Mouse (Mus musculus): ENCODE data around the gene 1700030K09Rik. TPM values are rescaled to one million over a fixed set of nuclear protein-coding genes. Genes with fewer than 3 reads are reported as not detected.

The 1700030K09Rik gene
- polyA plus RNA-seq, 1 experiment, result 9.5 TPM

DNA sequence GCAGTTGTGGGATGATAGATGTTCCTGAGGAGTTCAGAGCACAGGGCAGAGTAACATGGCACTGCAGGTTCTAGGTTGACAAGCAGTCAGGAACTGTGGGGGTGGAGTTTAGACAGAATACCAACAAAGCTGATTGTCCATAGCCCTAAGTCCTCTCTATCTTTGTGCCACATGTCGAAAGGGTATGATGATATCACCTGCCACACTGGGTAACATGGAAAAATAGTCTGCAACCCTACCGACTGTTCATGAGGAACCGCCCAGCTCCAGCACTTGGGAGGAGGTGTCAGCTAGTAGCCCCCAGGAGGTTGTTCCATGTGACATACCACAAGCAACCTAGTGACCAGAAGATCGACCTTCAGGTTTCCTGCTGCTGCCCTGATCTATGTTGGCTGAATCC is 54.8 kb downstream of the 1700030K09Rik start:
- Histone ChIP-seq H3K4me1 (replicated peaks; ENCODE audit: control insufficient read depth, insufficient read depth, low read length) (peaks cover under 1% of the 10 kb centered on the region; the same call in 1 of the 2 replicates), H3K36me3 (ENCODE audit: control insufficient read depth, insufficient read depth, low read length) (peaks cover 12% of the 10 kb centered on the region), H3K27ac (ENCODE audit: control insufficient read depth, insufficient read depth, low read length) (no peak overlapping the region), H3K4me3 (ENCODE audit: control insufficient read depth, insufficient read depth, low read length) (no peak overlapping the region), H3K27me3 (ENCODE audit: control insufficient read depth, insufficient read depth, low read length) (no peaks in the 10 kb centered on the region)
- TF ChIP-seq POLR2A (IDR thresholded peaks at IDR 0.05; ENCODE audit: control insufficient read depth, extremely low read depth, insufficient read depth, low read length, poor library complexity) (no peak), CTCF (IDR thresholded peaks at IDR 0.05; ENCODE audit: borderline replicate concordance, control insufficient read depth, extremely low read depth, insufficient read depth, low read length, poor library complexity) (no peak)
- no peak for DNase-seq
- WGBS, result 89% methylated on average over 4 of the region's 4 CpGs

DNA sequence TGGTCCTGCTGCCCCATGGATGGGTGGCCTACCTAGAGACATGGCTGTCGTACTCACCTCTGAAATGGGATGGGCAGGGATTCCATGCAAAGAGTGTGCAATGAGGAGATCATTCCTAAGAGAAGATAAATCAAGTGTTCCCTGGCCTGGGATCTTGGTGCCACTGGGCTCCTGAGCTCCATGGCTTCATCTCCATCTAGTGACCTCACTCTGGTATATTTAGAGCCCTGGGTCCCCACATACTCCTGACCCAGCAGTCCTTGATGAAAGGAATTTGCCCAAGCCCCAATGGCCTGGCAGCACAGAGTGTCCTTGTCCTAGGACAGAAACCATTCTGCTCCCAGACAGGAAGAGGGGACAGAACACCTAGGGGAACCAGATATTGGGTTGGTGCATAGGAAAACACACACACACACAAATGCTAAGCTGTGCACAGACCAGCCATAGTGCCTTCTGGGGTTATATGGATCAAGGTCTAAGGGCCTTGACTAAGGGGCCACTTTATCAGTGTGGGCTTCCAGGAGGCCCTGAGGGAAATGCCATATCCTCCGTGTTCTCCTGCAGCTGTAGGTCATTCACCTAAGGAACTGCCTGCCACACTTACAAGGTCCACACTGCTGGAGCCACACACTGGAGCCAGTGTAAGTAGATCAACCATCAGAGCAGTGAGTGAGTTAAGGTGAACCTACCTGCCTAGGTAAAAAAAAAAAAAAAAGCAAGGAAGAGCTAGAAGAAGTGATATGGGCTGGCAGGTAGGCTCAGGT is 56.0 kb downstream of the 1700030K09Rik start:
- Histone ChIP-seq H3K27me3 (ENCODE audit: control insufficient read depth, insufficient read depth, low read length) (no peaks in the 10 kb centered on the region), H3K36me3 (ENCODE audit: control insufficient read depth, insufficient read depth, low read length) (peaks cover 12% of the 10 kb centered on the region), H3K4me1 (replicated peaks; ENCODE audit: control insufficient read depth, insufficient read depth, low read length) (peaks cover 8% of the 10 kb centered on the region), H3K4me3 (ENCODE audit: control insufficient read depth, insufficient read depth, low read length) (no peak overlapping the region), H3K27ac (ENCODE audit: control insufficient read depth, insufficient read depth, low read length) (no peak overlapping the region)
- DNase-seq, result no peak
- TF ChIP-seq POLR2A (IDR thresholded peaks at IDR 0.05; ENCODE audit: control insufficient read depth, extremely low read depth, insufficient read depth, low read length, poor library complexity) (no peak), CTCF (IDR thresholded peaks at IDR 0.05; ENCODE audit: borderline replicate concordance, control insufficient read depth, extremely low read depth, insufficient read depth, low read length, poor library complexity) (no peak)
- 95% methylated on average over 2 of the region's 2 CpGs for WGBS

DNA sequence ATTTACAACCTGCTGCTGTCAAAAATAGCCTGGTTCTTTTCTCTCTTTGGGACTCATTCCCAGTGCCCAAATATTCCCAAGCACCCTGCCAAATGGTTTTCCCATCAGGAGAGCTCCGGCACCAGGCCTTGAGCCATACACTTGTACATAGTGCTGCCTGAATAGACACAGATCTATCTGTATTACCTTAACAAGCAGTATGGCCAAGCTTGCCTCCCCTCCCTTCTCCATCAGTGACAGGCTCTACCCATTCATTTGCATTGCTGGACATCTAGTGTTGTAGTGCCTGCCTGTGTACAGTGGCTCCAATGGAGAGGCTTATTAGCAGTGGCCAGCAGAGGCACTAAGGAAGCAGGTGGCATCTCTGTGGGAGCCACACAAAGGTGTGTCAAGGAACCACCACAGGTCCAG is 56.8 kb downstream of the 1700030K09Rik start:
- 93% methylated on average over 1 of the region's 1 CpGs for WGBS
- Histone ChIP-seq H3K36me3 (ENCODE audit: control insufficient read depth, insufficient read depth, low read length) (peaks cover 10% of the 10 kb centered on the region), H3K27ac (ENCODE audit: control insufficient read depth, insufficient read depth, low read length) (no peak overlapping the region), H3K27me3 (ENCODE audit: control insufficient read depth, insufficient read depth, low read length) (no peaks in the 10 kb centered on the region), H3K4me1 (replicated peaks; ENCODE audit: control insufficient read depth, insufficient read depth, low read length) (peaks cover 9% of the 10 kb centered on the region), H3K4me3 (ENCODE audit: control insufficient read depth, insufficient read depth, low read length) (no peak overlapping the region)
- TF ChIP-seq POLR2A (IDR thresholded peaks at IDR 0.05; ENCODE audit: control insufficient read depth, extremely low read depth, insufficient read depth, low read length, poor library complexity) (no peak), CTCF (IDR thresholded peaks at IDR 0.05; ENCODE audit: borderline replicate concordance, control insufficient read depth, extremely low read depth, insufficient read depth, low read length, poor library complexity) (no peak)
- DNase-seq, result no peak

DNA sequence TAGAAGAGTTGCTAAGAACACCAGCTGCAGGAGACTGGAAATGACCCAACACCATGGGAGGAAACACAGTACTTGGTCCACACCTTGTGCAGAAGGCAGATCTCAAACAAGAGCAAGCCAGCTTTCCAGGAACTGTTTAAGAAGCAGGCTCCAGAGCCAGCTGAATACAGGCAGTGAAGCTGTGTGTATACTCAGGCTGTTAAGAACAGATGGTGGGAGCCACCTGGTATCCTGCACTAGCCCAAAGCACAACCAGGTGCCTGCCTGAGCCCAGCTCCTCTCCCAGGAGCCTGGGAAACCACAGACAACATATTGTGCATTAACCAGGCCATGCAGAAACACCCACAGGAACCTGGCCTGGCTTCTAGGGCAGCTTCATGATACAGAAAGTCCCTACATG is 60.5 kb downstream of the 1700030K09Rik start:
- no peak overlapping the region for H3K4me3 ChIP-seq (ENCODE audit: control insufficient read depth, insufficient read depth, low read length)
- no peak overlapping the region for H3K27ac ChIP-seq (ENCODE audit: control insufficient read depth, insufficient read depth, low read length)
- peaks cover 9% of the 10 kb centered on the region for H3K4me1 ChIP-seq (replicated peaks; ENCODE audit: control insufficient read depth, insufficient read depth, low read length)
- TF ChIP-seq POLR2A (IDR thresholded peaks at IDR 0.05; ENCODE audit: control insufficient read depth, extremely low read depth, insufficient read depth, low read length, poor library complexity) (no peak), CTCF (IDR thresholded peaks at IDR 0.05; ENCODE audit: borderline replicate concordance, control insufficient read depth, extremely low read depth, insufficient read depth, low read length, poor library complexity) (no peak)
- no peaks in the 10 kb centered on the region for H3K36me3 ChIP-seq (ENCODE audit: control insufficient read depth, insufficient read depth, low read length)
- DNase-seq, result no peak
- no peaks in the 10 kb centered on the region for H3K27me3 ChIP-seq (ENCODE audit: control insufficient read depth, insufficient read depth, low read length)

DNA sequence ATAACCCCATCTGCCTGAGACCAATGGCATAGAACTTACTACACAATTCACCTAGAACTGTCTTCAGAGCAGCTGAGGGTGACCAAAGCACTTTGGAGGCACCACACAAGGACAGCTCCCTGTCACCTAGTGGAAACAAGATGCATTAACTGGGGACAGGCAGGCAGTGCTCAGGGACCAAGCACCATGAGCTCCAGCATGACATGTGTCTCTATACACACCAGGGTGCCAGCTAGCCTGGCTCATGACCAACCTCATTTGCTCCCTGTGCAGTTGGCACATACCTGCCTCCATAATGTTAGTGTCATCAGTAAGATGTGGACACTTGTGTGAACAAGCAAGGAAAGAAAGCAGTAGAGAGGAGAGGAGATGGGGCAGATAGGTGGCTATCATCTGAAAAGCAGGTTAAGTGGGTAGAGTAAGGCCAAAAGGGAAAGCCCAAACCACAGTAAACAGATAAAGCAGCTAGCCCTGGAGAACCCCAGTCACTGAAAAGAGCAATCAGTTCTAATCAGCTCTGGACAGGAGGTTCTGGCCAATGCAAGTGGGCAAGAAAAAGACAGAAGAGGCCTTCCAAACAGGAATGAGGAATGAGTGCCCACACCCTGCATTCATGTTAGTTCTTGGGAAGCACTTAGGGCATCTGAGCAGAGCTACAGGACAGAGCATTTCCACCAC is 61.1 kb downstream of the 1700030K09Rik start:
- no peak for TF ChIP-seq POLR2A (IDR thresholded peaks at IDR 0.05; ENCODE audit: control insufficient read depth, extremely low read depth, insufficient read depth, low read length, poor library complexity)
- TF ChIP-seq CTCF (IDR thresholded peaks at IDR 0.05; ENCODE audit: borderline replicate concordance, control insufficient read depth, extremely low read depth, insufficient read depth, low read length, poor library complexity), result no peak
- H3K4me3 ChIP-seq (ENCODE audit: control insufficient read depth, insufficient read depth, low read length), result no peak overlapping the region
- no peaks in the 10 kb centered on the region for H3K36me3 ChIP-seq (ENCODE audit: control insufficient read depth, insufficient read depth, low read length)
- no peaks in the 10 kb centered on the region for H3K27me3 ChIP-seq (ENCODE audit: control insufficient read depth, insufficient read depth, low read length)
- no peak overlapping the region for H3K27ac ChIP-seq (ENCODE audit: control insufficient read depth, insufficient read depth, low read length)
- peaks cover 9% of the 10 kb centered on the region for H3K4me1 ChIP-seq (replicated peaks; ENCODE audit: control insufficient read depth, insufficient read depth, low read length)
- no peak for DNase-seq

DNA sequence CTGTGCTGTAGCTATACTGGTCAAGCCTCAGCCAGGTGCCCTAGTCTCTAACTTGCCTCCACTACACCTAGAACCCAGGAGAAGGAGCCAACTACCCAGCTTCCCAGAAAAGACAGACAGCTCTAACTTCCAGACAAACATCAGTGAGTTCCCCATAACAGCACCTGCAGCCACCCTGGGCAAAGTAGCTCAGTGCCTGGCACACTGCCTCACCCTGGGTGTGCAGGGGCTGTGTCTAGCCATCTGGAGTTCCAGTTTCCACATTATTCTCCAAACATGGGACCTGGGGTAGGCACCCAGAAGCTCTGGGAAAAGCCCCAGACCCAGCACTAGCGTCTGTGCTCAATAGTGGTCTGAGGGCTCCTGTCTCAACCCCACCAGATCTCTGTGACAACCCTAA is 63.8 kb downstream of the 1700030K09Rik start:
- Histone ChIP-seq H3K36me3 (ENCODE audit: control insufficient read depth, insufficient read depth, low read length) (no peaks in the 10 kb centered on the region), H3K27me3 (ENCODE audit: control insufficient read depth, insufficient read depth, low read length) (no peaks in the 10 kb centered on the region), H3K27ac (ENCODE audit: control insufficient read depth, insufficient read depth, low read length) (no peak overlapping the region), H3K4me3 (ENCODE audit: control insufficient read depth, insufficient read depth, low read length) (no peak overlapping the region), H3K4me1 (replicated peaks; ENCODE audit: control insufficient read depth, insufficient read depth, low read length) (peaks cover 9% of the 10 kb centered on the region)
- TF ChIP-seq POLR2A (IDR thresholded peaks at IDR 0.05; ENCODE audit: control insufficient read depth, extremely low read depth, insufficient read depth, low read length, poor library complexity), result no peak
- no peak for TF ChIP-seq CTCF (IDR thresholded peaks at IDR 0.05; ENCODE audit: borderline replicate concordance, control insufficient read depth, extremely low read depth, insufficient read depth, low read length, poor library complexity)
- DNase-seq, result no peak
- 96% methylated on average over 1 of the region's 1 CpGs for WGBS

Other genes starting within 250 kb of the 1700030K09Rik start
- 0.77 and 0.78 TPM in 2 replicates for gene Cib3, start 231.0 kb upstream of the 1700030K09Rik start, polyA plus RNA-seq (2012; rRNA removed)
- not detected in 2 replicates for gene Gm11034, start 230.2 kb upstream of the 1700030K09Rik start, polyA plus RNA-seq (2012; rRNA removed)
- gene Fam32a, start 224.2 kb upstream of the 1700030K09Rik start, polyA plus RNA-seq (2012; rRNA removed), result 52.1 and 62.5 TPM in 2 replicates
- 167 and 183 TPM in 2 replicates for gene Ap1m1, start 203.9 kb upstream of the 1700030K09Rik start, polyA plus RNA-seq (2012; rRNA removed)
- 13.6 and 19.8 TPM in 2 replicates for gene Gm10282, start 138.6 kb upstream of the 1700030K09Rik start, polyA plus RNA-seq (2012; rRNA removed)
- 62.1 and 86.9 TPM in 2 replicates for gene Klf2, start 124.8 kb upstream of the 1700030K09Rik start, polyA plus RNA-seq (2012; rRNA removed)
- 87.2 and 91.4 TPM in 2 replicates for gene Eps15l1, start 22.4 kb upstream of the 1700030K09Rik start, polyA plus RNA-seq (2012; rRNA removed)
- gene Calr3, start within 50 bp of the 1700030K09Rik start, polyA plus RNA-seq (2012; rRNA removed), result 0.31 and 0.32 TPM in 2 replicates
- gene Cherp, start 31.3 kb downstream of the 1700030K09Rik start, polyA plus RNA-seq (2012; rRNA removed), result 146 and 176 TPM in 2 replicates
- gene Slc35e1, start 48.7 kb downstream of the 1700030K09Rik start, polyA plus RNA-seq (2012; rRNA removed), result 121 and 145 TPM in 2 replicates
- gene Med26, start 104.4 kb downstream of the 1700030K09Rik start, polyA plus RNA-seq (2012; rRNA removed), result 26.3 and 32.1 TPM in 2 replicates
- 66.4 and 79.2 TPM in 2 replicates for gene Smim7, start 127.2 kb downstream of the 1700030K09Rik start, polyA plus RNA-seq (2012; rRNA removed)
- gene Tmem38a, start 128.2 kb downstream of the 1700030K09Rik start, polyA plus RNA-seq (2012; rRNA removed), result 23.2 and 56.1 TPM in 2 replicates
- gene Nwd1, start 202.8 kb downstream of the 1700030K09Rik start, polyA plus RNA-seq (2012; rRNA removed), result 25.2 and 30.3 TPM in 2 replicates